Mouse (Mus musculus): ENCODE data around the gene Hexim1. TPM values are rescaled to one million over a fixed set of nuclear protein-coding genes. Genes with fewer than 3 reads are reported as not detected.

The Hexim1 gene
- polyA plus RNA-seq, 1 experiment from 2014 or later, result 4.6 TPM

DNA sequence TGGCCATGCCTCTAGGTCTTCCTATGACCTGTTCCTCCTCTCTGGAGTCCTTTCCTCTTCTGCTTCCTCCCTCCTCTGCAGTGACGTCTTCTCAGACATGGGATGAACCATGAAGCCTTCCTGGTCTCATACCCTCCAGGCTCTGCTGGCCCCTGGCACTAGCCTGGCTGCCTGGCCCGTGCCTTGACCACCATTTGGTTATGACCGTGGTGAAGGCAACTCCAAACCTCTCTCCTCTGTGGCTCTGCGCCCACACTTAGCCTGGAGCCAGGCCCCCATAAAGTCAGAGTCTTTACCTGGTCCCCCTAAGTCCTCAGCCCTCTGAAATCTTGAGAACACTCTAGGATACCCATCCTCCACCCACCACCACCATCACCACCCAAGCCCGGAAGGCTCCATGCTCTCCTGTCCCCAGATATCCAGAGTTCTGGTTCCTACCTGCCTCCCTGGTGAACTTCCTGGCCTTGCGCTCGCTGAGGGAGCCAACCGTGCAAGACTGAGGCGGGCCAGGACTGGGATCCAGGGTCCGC, 41.8 kb upstream of the Hexim1 start:
- no peaks in the 10 kb centered on the region for H3K9me3 ChIP-seq (ENCODE audit: control insufficient read depth, low read length)
- no peaks in the 10 kb centered on the region for H3K4me1 ChIP-seq (replicated peaks; ENCODE audit: control insufficient read depth, insufficient read depth, low read length)
- H3K4me2 ChIP-seq (ENCODE audit: low read depth, low read length, severe bottlenecking), result no peak overlapping the region
- DNase-seq (ENCODE audit: low spot score) (no peak), ATAC-seq (replicated peaks; ENCODE audit: low FRiP score) (no peak)
- H3K36me3 ChIP-seq (ENCODE audit: control insufficient read depth, insufficient read depth, low read length), result no peaks in the 10 kb centered on the region
- no peak overlapping the region for H3K9ac ChIP-seq (ENCODE audit: low read length)
- H3K27me3 ChIP-seq (ENCODE audit: control insufficient read depth, insufficient read depth, low read length), result peaks cover 3% of the 10 kb centered on the region; the same call in 1 of the 2 replicates
- H3K4me3 ChIP-seq (ENCODE audit: low read depth, low read length), result no peak overlapping the region
- WGBS, result 54% methylated on average over 10 of the region's 10 CpGs
- H3K27ac ChIP-seq (ENCODE audit: low read depth, low read length), result no peak overlapping the region

DNA sequence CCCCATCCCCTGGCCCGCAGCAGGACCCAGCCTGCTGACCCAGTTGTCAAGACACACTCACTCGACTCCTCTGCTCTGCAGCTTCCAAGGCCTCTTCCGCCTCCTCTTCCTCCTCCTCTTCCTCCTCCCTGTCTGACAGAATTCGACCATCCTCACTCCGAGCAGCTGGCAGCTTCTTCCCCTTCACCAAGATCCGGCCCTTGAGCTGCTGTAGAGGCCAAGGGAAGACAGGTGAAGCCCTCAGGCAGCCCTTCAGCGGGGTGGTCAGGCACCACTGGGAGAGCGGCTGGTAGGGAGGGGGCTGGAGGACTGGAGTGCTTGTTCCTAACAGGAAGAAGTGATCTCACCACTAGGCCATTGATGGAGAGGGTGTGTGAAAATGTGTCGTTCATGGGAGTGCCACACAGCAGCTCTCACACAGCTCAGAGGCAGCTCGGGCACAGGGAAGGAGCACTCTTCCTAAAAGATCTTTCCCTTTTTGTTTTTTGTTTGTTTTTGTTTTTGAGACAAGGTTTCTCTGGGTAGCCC, 41.2 kb upstream of the Hexim1 start:
- peaks cover 7% of the 10 kb centered on the region for H3K27me3 ChIP-seq (ENCODE audit: control insufficient read depth, insufficient read depth, low read length)
- WGBS, result 26% methylated on average over 10 of the region's 10 CpGs
- ATAC-seq (replicated peaks; ENCODE audit: low FRiP score), result no peak
- no peak overlapping the region for H3K4me2 ChIP-seq (ENCODE audit: low read depth, low read length, severe bottlenecking)
- H3K4me3 ChIP-seq (ENCODE audit: low read depth, low read length), result no peak overlapping the region
- peak; percentile 56 for DNase-seq (ENCODE audit: low spot score)
- no peaks in the 10 kb centered on the region for H3K4me1 ChIP-seq (replicated peaks; ENCODE audit: control insufficient read depth, insufficient read depth, low read length)
- no peak overlapping the region for H3K9ac ChIP-seq (ENCODE audit: low read length)
- no peaks in the 10 kb centered on the region for H3K36me3 ChIP-seq (ENCODE audit: control insufficient read depth, insufficient read depth, low read length)
- H3K27ac ChIP-seq (ENCODE audit: low read depth, low read length), result no peak overlapping the region
- no peaks in the 10 kb centered on the region for H3K9me3 ChIP-seq (ENCODE audit: control insufficient read depth, low read length)

DNA sequence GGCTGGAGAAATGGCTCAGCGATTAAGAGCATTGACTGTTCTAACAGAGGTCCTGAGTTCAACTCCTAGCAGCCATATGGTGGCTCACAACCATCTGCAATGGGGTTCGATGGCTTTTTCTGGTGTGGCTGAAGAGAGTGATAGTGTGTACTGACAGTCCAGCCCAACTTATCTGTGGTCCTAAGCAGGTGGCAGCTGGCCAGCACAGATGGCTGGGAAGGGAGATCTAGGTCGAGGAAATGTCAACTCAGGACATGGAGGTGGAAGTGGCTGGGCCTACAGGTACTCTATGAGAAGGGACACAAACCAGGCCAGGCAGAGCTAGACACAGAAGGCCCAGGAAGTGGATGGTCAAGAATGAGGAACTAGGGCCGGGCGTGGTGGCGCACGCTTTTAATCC, 40.0 kb upstream of the Hexim1 start:
- DNase-seq (ENCODE audit: low spot score) (no peak), ATAC-seq (replicated peaks; ENCODE audit: low FRiP score) (no peak)
- Histone ChIP-seq H3K4me1 (replicated peaks; ENCODE audit: control insufficient read depth, insufficient read depth, low read length) (peaks cover 7% of the 10 kb centered on the region; the same call in 1 of the 2 replicates), H3K4me2 (ENCODE audit: low read depth, low read length, severe bottlenecking) (no peak overlapping the region), H3K36me3 (ENCODE audit: control insufficient read depth, insufficient read depth, low read length) (no peaks in the 10 kb centered on the region), H3K27ac (ENCODE audit: low read depth, low read length) (no peak overlapping the region), H3K9me3 (ENCODE audit: control insufficient read depth, low read length) (no peaks in the 10 kb centered on the region), H3K4me3 (ENCODE audit: low read depth, low read length) (no peak overlapping the region), H3K27me3 (ENCODE audit: control insufficient read depth, insufficient read depth, low read length) (peaks cover 18% of the 10 kb centered on the region), H3K9ac (ENCODE audit: low read length) (no peak overlapping the region)
- 96% methylated on average over 7 of the region's 7 CpGs for WGBS

DNA sequence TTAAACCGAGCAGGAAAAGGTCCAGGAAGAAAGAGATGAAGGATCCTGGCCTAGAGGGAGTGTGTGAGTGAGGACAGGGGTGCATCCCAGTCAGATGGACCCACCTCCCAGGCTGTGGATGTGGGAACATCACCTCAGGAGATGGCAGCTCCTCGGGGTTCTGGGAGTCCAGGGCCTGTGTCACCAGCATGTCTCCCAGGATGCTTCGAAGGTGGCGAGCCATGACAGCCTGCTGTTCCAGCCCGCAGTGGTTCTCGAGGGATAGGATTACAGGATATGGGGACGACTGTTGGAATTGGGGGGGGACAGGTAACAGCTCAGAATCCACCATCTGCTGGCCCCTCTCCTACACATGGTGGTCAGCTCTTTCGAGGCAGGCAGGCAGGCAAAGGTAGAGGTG, 39.5 kb upstream of the Hexim1 start:
- DNase-seq (ENCODE audit: low spot score) (peak; percentile 48), ATAC-seq (replicated peaks; ENCODE audit: low FRiP score) (no peak)
- Histone ChIP-seq H3K27me3 (ENCODE audit: control insufficient read depth, insufficient read depth, low read length) (peaks cover 19% of the 10 kb centered on the region), H3K9ac (ENCODE audit: low read length) (no peak overlapping the region), H3K36me3 (ENCODE audit: control insufficient read depth, insufficient read depth, low read length) (no peaks in the 10 kb centered on the region), H3K4me3 (ENCODE audit: low read depth, low read length) (no peak overlapping the region), H3K4me1 (replicated peaks; ENCODE audit: control insufficient read depth, insufficient read depth, low read length) (peaks cover 7% of the 10 kb centered on the region; the same call in 1 of the 2 replicates), H3K9me3 (ENCODE audit: control insufficient read depth, low read length) (no peaks in the 10 kb centered on the region), H3K27ac (ENCODE audit: low read depth, low read length) (no peak overlapping the region), H3K4me2 (ENCODE audit: low read depth, low read length, severe bottlenecking) (no peak overlapping the region)
- WGBS, result 88% methylated on average over 8 of the region's 8 CpGs

DNA sequence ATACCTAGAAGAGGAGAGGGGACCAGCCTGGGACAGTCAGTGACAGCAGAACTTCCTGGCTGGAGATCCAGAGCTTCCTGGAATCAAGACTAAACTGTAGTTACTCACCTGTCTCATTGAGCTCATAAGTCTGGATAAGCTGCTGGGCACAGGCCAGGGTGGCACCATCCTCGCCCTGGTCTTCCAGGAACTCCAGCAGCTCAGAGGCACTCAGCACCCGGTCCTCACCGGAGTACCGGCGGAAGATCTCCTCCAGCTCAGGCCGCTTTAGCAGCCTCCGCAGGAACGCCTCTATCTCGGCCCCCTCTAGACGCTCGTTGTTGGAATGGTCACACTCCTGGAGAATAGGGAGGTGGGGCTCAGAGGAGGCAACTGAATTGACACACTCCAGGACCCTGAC, 37.9 kb upstream of the Hexim1 start:
- H3K4me2 ChIP-seq (ENCODE audit: low read depth, low read length, severe bottlenecking), result no peak overlapping the region
- no peaks in the 10 kb centered on the region for H3K9me3 ChIP-seq (ENCODE audit: control insufficient read depth, low read length)
- no peaks in the 10 kb centered on the region for H3K36me3 ChIP-seq (ENCODE audit: control insufficient read depth, insufficient read depth, low read length)
- no peak overlapping the region for H3K27ac ChIP-seq (ENCODE audit: low read depth, low read length)
- H3K4me1 ChIP-seq (replicated peaks; ENCODE audit: control insufficient read depth, insufficient read depth, low read length), result peaks cover 7% of the 10 kb centered on the region; the same call in 1 of the 2 replicates
- ATAC-seq (replicated peaks; ENCODE audit: low FRiP score) (no peak), DNase-seq (ENCODE audit: low spot score) (no peak)
- H3K4me3 ChIP-seq (ENCODE audit: low read depth, low read length), result no peak overlapping the region
- WGBS, result 82% methylated on average over 11 of the region's 11 CpGs
- peaks cover 19% of the 10 kb centered on the region for H3K27me3 ChIP-seq (ENCODE audit: control insufficient read depth, insufficient read depth, low read length)
- H3K9ac ChIP-seq (ENCODE audit: low read length), result no peak overlapping the region

DNA sequence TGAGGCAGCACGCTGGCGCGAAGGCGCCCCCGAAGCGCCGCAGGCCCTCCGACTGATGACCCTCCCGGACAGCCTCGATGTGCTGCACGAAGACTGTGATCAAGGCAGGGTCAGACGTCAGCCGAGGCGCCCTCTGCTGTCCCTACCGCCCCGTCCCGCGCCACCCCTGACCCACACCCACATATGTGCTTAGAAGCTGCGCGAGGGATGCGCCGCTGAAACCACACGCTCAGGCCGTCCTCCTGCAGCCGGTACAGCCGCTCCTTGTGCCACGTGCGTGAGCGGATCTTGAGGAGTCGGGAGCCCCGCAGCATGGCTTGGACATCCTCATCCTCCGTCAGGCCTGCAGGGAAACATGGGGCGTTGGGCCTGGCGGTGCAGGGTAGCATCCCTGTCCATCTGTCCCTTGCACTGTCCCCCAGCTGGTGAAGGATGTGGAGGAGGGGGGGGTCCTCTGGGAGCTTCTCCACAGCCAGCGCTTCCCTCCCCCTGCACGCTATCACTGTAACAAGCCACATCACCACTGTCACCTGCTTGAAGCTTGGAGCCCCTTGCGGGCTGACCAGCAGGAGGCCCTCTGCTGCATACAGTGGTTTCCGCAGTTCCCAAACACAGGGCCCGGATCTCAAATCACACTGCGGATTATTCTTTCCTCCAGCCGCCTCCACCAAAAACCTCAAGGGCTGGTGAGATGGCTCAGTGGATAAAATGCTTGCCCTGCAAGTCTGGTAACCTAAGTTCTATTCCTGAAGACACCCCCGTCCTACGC, 35.5 kb upstream of the Hexim1 start:
- Histone ChIP-seq H3K36me3 (ENCODE audit: control insufficient read depth, insufficient read depth, low read length) (no peaks in the 10 kb centered on the region), H3K4me1 (replicated peaks; ENCODE audit: control insufficient read depth, insufficient read depth, low read length) (peaks cover 7% of the 10 kb centered on the region; the same call in 1 of the 2 replicates), H3K27ac (ENCODE audit: low read depth, low read length) (no peak overlapping the region), H3K9me3 (ENCODE audit: control insufficient read depth, low read length) (no peaks in the 10 kb centered on the region), H3K27me3 (ENCODE audit: control insufficient read depth, insufficient read depth, low read length) (peaks cover 19% of the 10 kb centered on the region), H3K9ac (ENCODE audit: low read length) (peak overlapping the region; percentile 23), H3K4me3 (ENCODE audit: low read depth, low read length) (peak overlapping the region; percentile 14), H3K4me2 (ENCODE audit: low read depth, low read length, severe bottlenecking) (peak overlapping the region; percentile 49)
- ATAC-seq (replicated peaks; ENCODE audit: low FRiP score) (no peak), DNase-seq (ENCODE audit: low spot score) (peak; percentile 64)
- 2% methylated on average over 43 of the region's 43 CpGs for WGBS

DNA sequence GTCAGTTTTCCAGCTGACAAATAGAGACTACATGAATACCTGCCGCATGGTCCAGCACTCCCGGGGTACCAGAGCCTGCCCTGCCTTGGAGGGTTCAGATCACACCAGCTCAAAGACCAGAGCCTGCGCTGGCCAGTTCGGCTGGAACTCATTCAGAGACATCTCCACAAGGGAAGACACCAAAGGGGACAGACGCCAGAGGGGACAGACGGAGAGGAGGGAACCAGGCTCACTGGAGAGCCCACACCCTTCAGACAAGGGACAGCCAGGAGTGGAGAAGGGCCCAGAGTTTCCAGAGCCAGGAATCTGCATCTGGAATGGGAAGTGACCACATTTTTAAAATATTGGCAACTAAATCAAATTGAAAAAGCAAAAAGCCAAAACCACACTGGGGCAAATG, 34.4 kb upstream of the Hexim1 start:
- H3K9ac ChIP-seq (ENCODE audit: low read length), result no peak overlapping the region
- no peaks in the 10 kb centered on the region for H3K36me3 ChIP-seq (ENCODE audit: control insufficient read depth, insufficient read depth, low read length)
- peaks cover 7% of the 10 kb centered on the region; the same call in 1 of the 2 replicates for H3K4me1 ChIP-seq (replicated peaks; ENCODE audit: control insufficient read depth, insufficient read depth, low read length)
- ATAC-seq (replicated peaks; ENCODE audit: low FRiP score) (no peak), DNase-seq (ENCODE audit: low spot score) (no peak)
- no peak overlapping the region for H3K27ac ChIP-seq (ENCODE audit: low read depth, low read length)
- no peak overlapping the region for H3K4me2 ChIP-seq (ENCODE audit: low read depth, low read length, severe bottlenecking)
- 53% methylated on average over 6 of the region's 6 CpGs for WGBS
- no peak overlapping the region for H3K4me3 ChIP-seq (ENCODE audit: low read depth, low read length)
- no peaks in the 10 kb centered on the region for H3K9me3 ChIP-seq (ENCODE audit: control insufficient read depth, low read length)
- H3K27me3 ChIP-seq (ENCODE audit: control insufficient read depth, insufficient read depth, low read length), result peaks cover 19% of the 10 kb centered on the region

DNA sequence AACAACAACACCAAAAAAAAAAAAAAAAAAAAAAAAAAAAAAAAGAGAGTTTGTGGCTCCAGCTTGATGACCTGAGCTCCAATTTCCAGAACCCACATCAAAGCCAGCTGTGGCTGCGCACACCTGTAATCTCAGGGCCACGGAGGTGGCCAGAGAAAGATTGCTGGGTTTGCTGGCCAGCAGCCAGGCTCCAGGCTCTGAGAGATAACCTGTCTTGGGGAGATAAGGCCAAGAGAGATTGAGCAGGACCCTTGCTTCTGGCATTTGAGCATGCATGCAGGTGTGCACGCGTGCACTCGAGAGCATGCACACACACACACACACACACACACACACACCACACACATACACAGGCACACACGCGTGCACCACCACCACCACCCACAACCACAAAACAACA, 22.7 kb upstream of the Hexim1 start:
- no peak overlapping the region for H3K4me2 ChIP-seq (ENCODE audit: low read depth, low read length, severe bottlenecking)
- ATAC-seq (replicated peaks; ENCODE audit: low FRiP score), result no peak
- WGBS, result 97% methylated on average over 7 of the region's 7 CpGs

More for the DNA sequence above, 22.7 kb upstream of the Hexim1 start:
- H3K27ac ChIP-seq (ENCODE audit: low read depth, low read length), result no peak overlapping the region
- no peaks in the 10 kb centered on the region for H3K36me3 ChIP-seq (ENCODE audit: control insufficient read depth, insufficient read depth, low read length)
- no peak overlapping the region for H3K9ac ChIP-seq (ENCODE audit: low read length)
- H3K9me3 ChIP-seq (ENCODE audit: control insufficient read depth, low read length), result no peaks in the 10 kb centered on the region
- H3K4me1 ChIP-seq (replicated peaks; ENCODE audit: control insufficient read depth, insufficient read depth, low read length), result 0 out of 2 replicates have a peak, but pooled peaks cover 3% of the 10 kb centered on the region
- no peak for DNase-seq (ENCODE audit: low spot score)
- no peaks in the 10 kb centered on the region for H3K27me3 ChIP-seq (ENCODE audit: control insufficient read depth, insufficient read depth, low read length)
- H3K4me3 ChIP-seq (ENCODE audit: low read depth, low read length), result no peak overlapping the region

Measured in forebrain, embryonic 11.5 days (tissue).